Mouse (Mus musculus): ENCODE data around the gene Tff1.

- TF ChIP-seq POLR2A (IDR thresholded peaks at IDR 0.05; ENCODE audit: insufficient read depth, low read depth, low read length) = no peak
- no peak for TF ChIP-seq CTCF (IDR thresholded peaks at IDR 0.05)
Observed at GRCm38 (mm10) chr17:31153785-31154184, 11.3 kb downstream of the Tff1 start.

Data from heart, adult 2 months (tissue).